Mouse (Mus musculus): ENCODE measurements around the gene Sgms1. TPM values are rescaled to one million over a fixed set of nuclear protein-coding genes. Genes with fewer than 3 reads are reported as not detected.
A peak's percentile ranks its signal among the peaks of the same experiment; 100 is the strongest.

Sgms1 gene
- polyA plus RNA-seq, 1 experiment, result 22.2 TPM

GRCm38 (mm10) chr19:32180756-32181674 lies 208.5 kb downstream of the Sgms1 start:
- no peak for DNase-seq (ENCODE audit: low spot score)

GRCm38 (mm10) chr19:32179978-32180413 lies 209.5 kb downstream of the Sgms1 start:
- DNase-seq (ENCODE audit: low spot score), result no peak

DNA sequence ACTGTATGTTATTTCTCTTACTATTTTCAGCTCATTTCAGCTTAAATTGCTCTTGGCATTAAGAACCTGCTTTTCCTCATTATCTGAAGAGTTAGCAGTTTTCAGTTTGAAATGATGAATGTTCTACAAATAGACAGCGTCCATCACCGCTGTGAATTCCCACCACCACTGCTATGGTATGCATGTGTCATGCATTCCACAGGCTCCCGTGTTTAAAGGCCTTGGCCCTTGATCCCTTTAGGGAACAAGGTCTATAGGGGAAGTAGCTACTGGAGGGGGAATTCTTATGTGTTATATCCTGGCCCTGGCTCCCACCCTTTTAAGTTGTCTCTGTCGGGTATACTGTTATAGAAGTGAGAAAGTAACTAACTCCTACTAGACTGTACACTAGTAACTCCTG lies 210.0 kb downstream of the Sgms1 start:
- no peak for DNase-seq (ENCODE audit: low spot score)

GRCm38 (mm10) chr19:32178161-32178560 lies 211.4 kb downstream of the Sgms1 start:
- no peak for DNase-seq (ENCODE audit: low spot score)

- no peak for DNase-seq (ENCODE audit: low spot score)
These were observed 213.1 kb downstream of the Sgms1 start for GRCm38 (mm10) chr19:32176458-32176857.

GRCm38 (mm10) chr19:32175991-32176390 lies 213.5 kb downstream of the Sgms1 start:
- no peak for DNase-seq (ENCODE audit: low spot score)

DNA sequence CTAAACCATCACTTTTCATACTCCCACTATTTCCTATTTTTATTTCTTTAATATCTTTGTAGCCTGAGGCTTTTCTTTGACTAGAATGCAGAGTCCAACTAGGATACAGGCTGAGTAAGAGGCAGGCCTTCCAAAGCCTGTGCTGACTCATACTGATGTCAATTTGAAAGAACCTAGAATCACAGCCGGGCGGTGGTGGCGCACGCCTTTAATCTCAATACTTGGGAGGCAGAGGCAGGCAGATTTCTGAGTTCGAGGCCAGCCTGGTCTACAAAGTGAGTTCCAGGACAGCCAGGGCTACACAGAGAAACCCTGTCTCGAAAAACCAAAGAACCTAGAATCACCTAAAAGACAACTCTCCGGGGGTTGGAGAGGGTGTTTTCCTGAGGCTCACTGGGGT lies 214.5 kb downstream of the Sgms1 start:
- no peak for DNase-seq (ENCODE audit: low spot score)

DNA sequence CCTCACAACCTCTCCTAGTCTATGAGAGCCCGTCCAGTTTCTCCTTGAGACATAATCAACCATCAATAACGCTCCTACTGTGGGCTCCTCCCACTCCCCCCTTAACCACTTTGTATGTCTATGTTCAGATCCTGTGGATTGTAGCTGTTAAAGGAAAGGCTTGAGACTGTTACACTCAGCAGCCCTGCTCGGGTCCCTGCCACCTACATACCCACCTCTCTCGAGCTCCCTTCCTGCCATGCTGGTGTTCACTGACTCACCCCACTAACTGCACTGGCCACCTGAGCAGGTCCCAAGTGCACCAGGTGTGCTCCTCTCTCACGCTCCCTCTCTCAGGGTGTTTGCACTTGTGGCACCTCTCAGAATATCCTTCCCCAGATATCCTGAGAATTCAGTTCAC lies 215.0 kb downstream of the Sgms1 start:
- no peak for DNase-seq (ENCODE audit: low spot score)

DNA sequence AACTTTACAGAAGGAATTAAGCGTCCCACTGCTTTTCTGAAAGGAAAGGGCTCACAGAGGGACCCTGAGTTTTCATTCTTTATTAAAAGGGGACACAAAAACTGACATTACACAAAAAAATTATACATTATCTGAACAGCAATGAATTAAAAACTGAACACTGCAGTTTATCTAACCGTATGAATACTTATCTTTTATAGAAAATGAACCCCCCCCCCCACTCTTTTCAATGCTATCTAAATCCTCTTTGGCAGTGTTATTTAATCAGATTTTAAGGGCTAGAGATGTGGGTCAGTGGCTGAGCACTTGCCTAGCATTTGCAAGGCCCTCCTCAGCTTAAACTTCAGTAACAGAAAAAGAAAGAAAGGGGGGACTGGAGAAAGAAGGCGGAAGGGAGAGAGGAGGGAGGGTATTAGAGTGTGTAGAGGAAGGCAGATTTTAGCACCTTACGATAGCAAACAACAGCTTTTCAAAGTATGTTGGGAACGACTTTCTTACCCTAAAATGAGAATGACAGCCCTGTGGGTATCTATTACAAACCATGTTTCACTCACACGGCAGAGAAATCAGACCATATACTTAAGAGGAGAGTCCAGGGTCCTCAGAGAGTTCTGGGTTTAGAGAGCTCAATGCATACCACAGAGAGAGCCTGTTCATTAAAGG lies 215.9 kb downstream of the Sgms1 start:
- no peak for DNase-seq (ENCODE audit: low spot score)

DNA sequence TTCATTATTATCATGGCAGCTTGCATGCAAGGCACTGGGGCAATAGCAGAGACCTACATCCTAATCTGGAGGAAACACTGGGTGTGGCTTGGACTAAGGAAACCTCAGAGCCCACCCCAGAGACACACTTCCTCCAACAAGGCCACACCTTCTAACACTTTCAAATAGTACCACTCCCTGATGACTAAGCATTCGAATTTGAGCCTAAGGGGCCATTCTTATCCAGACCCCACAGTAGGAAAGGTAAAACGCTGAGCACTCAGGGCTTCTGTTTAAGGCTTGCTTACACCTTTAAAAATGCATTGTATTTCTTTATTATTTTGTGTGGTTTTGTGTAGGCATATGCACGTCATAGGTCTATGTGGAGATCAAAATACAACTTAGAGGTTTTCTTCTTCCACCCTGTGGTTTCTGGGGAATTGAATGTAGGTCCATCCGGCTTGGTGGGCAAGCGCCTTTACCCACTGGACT lies 217.0 kb downstream of the Sgms1 start:
- no peak for DNase-seq (ENCODE audit: low spot score)

DNA sequence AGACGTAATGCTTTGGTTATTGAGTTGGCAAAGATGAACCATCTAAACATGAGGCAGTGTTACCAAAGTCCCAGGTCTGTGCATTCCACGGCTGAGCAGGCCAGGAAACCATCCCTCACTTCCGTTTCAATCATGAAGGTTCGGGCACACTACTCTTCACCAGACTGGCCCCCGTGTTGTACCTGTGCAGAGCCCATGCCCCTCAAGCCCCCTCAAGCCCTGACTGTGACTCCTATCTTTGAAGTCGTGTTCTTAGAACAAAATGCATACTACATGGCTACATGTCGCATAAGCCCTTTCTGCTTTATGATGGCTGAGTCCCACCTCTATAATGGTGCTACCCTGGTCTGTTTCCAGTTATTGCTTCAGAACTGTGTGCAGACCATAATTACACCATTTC lies 217.5 kb downstream of the Sgms1 start:
- no peak for DNase-seq (ENCODE audit: low spot score)

GRCm38 (mm10) chr19:32169634-32170540 lies 219.6 kb downstream of the Sgms1 start:
- DNase-seq (ENCODE audit: low spot score), result peak; percentile 41

DNA sequence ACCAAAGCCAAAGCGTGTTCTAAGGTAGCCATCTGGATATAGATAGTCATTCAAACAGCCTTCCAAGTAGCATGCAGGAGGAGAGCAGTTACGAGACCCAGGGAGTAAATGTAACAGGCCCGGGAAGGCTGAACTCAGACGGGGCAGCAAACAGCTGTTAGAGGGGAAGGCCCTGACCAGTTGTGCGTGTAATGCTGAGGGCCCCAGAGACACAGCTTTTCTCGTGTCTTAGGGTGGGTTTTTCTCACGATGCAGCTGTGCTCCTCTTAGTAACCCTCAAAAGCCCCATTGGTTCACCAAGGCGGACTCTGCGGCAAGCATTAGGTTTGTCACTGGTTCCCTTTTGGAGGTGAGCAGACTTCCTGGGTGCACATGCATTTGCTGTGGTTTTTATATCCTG lies 221.5 kb downstream of the Sgms1 start:
- no peak for DNase-seq (ENCODE audit: low spot score)

DNA sequence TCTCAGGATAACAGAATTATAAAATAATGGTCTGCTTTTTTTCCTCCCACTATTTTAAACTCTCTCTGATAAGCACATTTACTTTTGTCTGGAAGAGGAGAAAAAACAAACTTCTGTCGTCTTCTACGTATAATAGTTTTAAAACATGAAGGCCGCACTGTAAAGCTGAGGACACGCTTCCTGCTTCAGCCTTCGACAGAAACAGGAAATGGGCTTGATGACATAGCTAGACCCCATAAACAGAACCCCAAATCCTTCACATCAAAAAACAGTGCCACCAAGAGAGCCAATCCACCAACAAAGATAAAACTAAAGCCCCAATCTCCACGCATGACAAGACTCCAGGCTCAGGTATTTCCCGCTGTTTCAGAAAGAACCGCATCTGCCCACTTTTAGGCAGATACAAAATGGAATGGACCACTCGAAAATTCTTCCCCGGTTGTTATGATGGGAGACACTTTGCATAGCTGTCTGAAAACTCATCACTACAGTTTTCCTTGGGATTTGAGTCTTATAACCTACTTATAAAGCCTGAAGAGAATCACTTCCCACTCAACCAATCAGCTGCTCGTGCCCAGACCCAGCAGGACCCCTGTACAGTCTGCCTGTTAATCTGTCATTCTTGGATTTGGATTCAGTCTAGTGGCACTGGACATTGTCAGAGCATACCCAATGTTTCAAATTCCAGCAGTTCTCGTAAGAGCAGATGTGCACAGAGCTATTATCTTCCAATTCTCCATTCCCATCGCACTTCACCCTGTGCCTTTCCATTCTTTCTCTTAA lies 222.5 kb downstream of the Sgms1 start:
- no peak for DNase-seq (ENCODE audit: low spot score)

GRCm38 (mm10) chr19:32165711-32166110 lies 223.8 kb downstream of the Sgms1 start:
- no peak for DNase-seq (ENCODE audit: low spot score)

GRCm38 (mm10) chr19:32164128-32164527 lies 225.4 kb downstream of the Sgms1 start:
- DNase-seq (ENCODE audit: low spot score), result no peak

GRCm38 (mm10) chr19:32159944-32160343 lies 229.6 kb downstream of the Sgms1 start:
- no peak for DNase-seq (ENCODE audit: low spot score)

GRCm38 (mm10) chr19:32159168-32159567 lies 230.3 kb downstream of the Sgms1 start:
- DNase-seq (ENCODE audit: low spot score), result no peak

- DNase-seq (ENCODE audit: low spot score), result no peak
These were observed 232.5 kb downstream of the Sgms1 start for GRCm38 (mm10) chr19:32157045-32157444.

DNA sequence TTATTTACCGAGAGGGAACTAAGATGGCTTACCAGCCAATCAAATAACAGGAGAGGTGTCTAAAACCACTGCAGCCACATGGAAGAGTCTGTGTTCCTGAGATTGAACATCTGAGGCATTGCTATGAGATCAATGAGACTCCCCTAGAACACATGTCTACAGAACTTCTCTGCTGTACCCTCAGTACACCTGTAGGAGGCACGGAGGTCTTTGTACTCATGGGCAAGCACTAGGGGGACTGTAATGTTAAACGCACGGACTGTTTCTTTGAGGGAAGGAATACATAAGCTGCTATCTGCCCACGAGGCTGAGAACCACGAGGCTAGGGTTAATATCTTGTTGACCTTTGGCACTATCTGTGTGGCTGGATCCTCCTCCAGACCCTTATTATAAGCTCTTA lies 237.0 kb downstream of the Sgms1 start:
- no peak for DNase-seq (ENCODE audit: low spot score)

GRCm38 (mm10) chr19:32148710-32149109 lies 240.8 kb downstream of the Sgms1 start:
- no peak for DNase-seq (ENCODE audit: low spot score)

Measured in urinary bladder, adult 2 months (tissue).